Mouse (Mus musculus) kidney, postnatal 0 days (tissue): ENCODE measurements around the gene Ap1g1. TPM values are rescaled to one million over a fixed set of nuclear protein-coding genes. Genes with fewer than 3 reads are reported as not detected.

ENCODE experiments used
- ATAC-seq: fragments of 200-750 bp; cut with Nextera tagmentation; replicated peaks from 2 replicates; pipeline ENCODE4 v1.8.0; 2017; ENCODE audit warnings: low read depth, moderate number of reproducible peaks, moderate TSS enrichment, moderate library complexity; ENCODE audit not compliant: low FRiP score
- DNase-seq: peaks from one replicate; pipeline ENCODE4 v3.0.0-alpha.2; 2016; ENCODE audit warnings: low spot score
- H3K27ac ChIP-seq: fragments of 300-500 bp; sonication (generic); 2 replicates; pipeline ENCODE4 v1.5.1; 2014; ENCODE audit warnings: mild to moderate bottlenecking
- H3K27me3 ChIP-seq: fragments of 300-500 bp; sonication (generic); 2 replicates; pipeline ENCODE4 v1.6.1; 2014; ENCODE audit warnings: low read length, mixed read lengths; ENCODE audit not compliant: insufficient read depth
- H3K36me3 ChIP-seq: fragments of 300-500 bp; sonication (generic); 2 replicates; pipeline ENCODE4 v1.6.1; 2014; ENCODE audit warnings: low read length, mixed read lengths; ENCODE audit not compliant: insufficient read depth
- H3K4me1 ChIP-seq: fragments of 300-500 bp; sonication (generic); replicated peaks from 2 replicates; pipeline ENCODE4 v1.6.1; 2014; ENCODE audit warnings: antibody characterized with exemption, low read length, mixed read lengths; ENCODE audit not compliant: insufficient read depth
- H3K4me2 ChIP-seq: fragments of 300-500 bp; sonication (generic); 2 replicates; pipeline ENCODE4 v1.6.1; 2014; ENCODE audit warnings: mild to moderate bottlenecking, low read length, moderate library complexity, mixed read lengths
- H3K4me3 ChIP-seq: fragments of 300-500 bp; sonication (generic); replicated peaks from 2 replicates; pipeline ENCODE4 v1.5.1; 2014; ENCODE audit warnings: low read depth, low read length
- H3K9ac ChIP-seq: fragments of 300-500 bp; sonication (generic); 2 replicates; pipeline ENCODE4 v1.6.1; 2014; ENCODE audit warnings: low read depth, low read length
- H3K9me3 ChIP-seq: fragments of 300-500 bp; sonication (generic); replicated peaks from 2 replicates; pipeline ENCODE4 v1.6.1; 2016; ENCODE audit warnings: low read length, inconsistent platforms, mixed read lengths
- CTCF ChIP-seq: IDR thresholded peaks from 2 replicates; pipeline ENCODE4 v1.5.1; 2016; ENCODE audit warnings: antibody characterized with exemption, low read depth, mild to moderate bottlenecking, moderate library complexity
- WGBS: fragments of 180-500 bp; shearing (Covaris S2); extraction: QIAGEN DNeasy Blood & Tissue Kit; methylation state at CpG from one replicate; pipeline ENCODE4 v1.1.7; 2014; 5-methylcytosine and 5-hydroxymethylcytosine counted together
- polyA plus RNA-seq: library from polyadenylated mRNA; unstranded; fragments of >200 nt; fragmentation: Nextera tagmentation; extraction: Ambion mirVana; gene quantifications from 2 replicates; pipeline ENCODE4 v1.2.1, GENCODE M21; 2015

Gene Ap1g1
- polyA plus RNA-seq, 1 experiment from 2014 or later = 36.0 TPM

DNA sequence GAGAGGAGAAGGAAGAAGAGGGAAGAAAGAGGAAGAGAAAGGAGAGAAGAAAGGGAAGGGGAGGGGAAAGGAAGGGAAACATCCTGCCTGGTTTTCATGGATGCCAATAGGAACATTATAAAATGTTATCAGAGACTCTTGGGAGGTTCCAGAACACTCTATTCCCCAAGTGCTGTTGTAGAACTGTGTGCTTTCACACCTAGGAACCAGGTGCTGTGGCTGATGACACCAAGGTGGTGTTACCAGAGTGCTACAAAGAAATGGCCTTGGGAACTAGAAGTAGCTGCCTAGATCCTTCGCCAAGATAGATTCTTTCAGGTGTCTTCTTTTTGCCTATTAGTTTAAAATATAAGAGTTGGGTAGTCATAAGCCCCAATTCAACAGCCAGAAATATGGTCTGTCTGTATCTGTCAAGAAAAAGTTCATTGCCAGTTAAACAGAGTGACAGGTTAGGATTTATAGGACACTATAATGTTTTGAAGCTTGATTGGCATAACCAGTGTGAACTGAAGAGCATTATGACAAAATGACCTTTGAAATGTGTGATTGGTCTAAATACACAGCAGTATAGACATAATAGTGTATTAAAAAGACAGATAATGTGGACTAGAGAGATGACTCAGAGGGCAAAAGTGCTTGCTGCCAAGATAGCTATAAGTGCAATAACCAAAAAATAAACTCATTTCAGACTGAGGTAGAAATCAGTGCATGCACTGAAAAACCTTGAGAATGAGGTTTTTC lies 126.7 kb downstream of the Ap1g1 start:
- Histone ChIP-seq H3K4me3 (no peak overlapping the region), H3K4me2 (no peak overlapping the region), H3K27ac (no peak overlapping the region), H3K27me3 (no peaks in the 10 kb centered on the region), H3K9me3 (no peaks in the 10 kb centered on the region), H3K9ac (no peak overlapping the region), H3K4me1 (no peaks in the 10 kb centered on the region), H3K36me3 (peaks cover 9% of the 10 kb centered on the region)
- DNase-seq (no peak), ATAC-seq (no peak)
- TF ChIP-seq CTCF = no peak
- WGBS = 92% methylated on average over 1 of the region's 1 CpGs

DNA sequence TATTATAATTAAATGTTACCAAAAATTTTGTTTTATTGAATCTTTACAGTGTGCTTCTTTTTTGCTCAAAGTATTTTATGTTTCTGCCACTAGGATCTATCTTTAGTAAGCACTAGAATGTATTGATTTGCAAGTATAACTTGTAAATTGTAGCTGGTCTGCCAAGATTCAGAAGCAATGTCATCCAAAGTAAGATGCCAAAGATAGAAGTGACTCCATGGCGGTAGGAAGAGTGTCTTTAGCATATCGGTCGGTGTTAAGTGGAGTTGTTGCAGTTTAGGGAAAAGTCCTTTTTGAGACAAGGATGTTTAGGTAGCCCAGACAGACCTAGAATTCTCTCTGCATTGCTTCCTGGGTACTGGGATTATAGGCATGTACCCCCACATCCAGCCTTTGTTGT lies 128.6 kb downstream of the Ap1g1 start:
- 98% methylated on average over 3 of the region's 3 CpGs for WGBS
- ATAC-seq = no peak
- H3K27me3 ChIP-seq = no peaks in the 10 kb centered on the region
- H3K27ac ChIP-seq = no peak overlapping the region
- no peaks in the 10 kb centered on the region for H3K9me3 ChIP-seq
- H3K9ac ChIP-seq = no peak overlapping the region
- DNase-seq = no peak
- no peak overlapping the region for H3K4me3 ChIP-seq
- H3K36me3 ChIP-seq = peaks cover 13% of the 10 kb centered on the region
- no peak for TF ChIP-seq CTCF
- no peak overlapping the region for H3K4me2 ChIP-seq
- no peaks in the 10 kb centered on the region for H3K4me1 ChIP-seq

GRCm38 (mm10) chr8:109907376-109907775 lies 129.0 kb downstream of the Ap1g1 start:
- no peaks in the 10 kb centered on the region for H3K9me3 ChIP-seq
- DNase-seq = no peak
- no peak overlapping the region for H3K4me2 ChIP-seq
- 93% methylated on average over 4 of the region's 4 CpGs for WGBS
- H3K4me1 ChIP-seq = no peaks in the 10 kb centered on the region
- H3K36me3 ChIP-seq = peaks cover 18% of the 10 kb centered on the region
- no peaks in the 10 kb centered on the region for H3K27me3 ChIP-seq
- TF ChIP-seq CTCF = no peak
- no peak overlapping the region for H3K4me3 ChIP-seq
- no peak for ATAC-seq
- H3K9ac ChIP-seq = no peak overlapping the region
- H3K27ac ChIP-seq = no peak overlapping the region

Other genes starting within 250 kb of the Ap1g1 start
- 15.3 and 16.4 TPM in 2 replicates for gene Dhx38, start 212.7 kb upstream of the Ap1g1 start, polyA plus RNA-seq
- 28.8 and 30.2 TPM in 2 replicates for gene Txnl4b, start 212.7 kb upstream of the Ap1g1 start, polyA plus RNA-seq
- 7.8 and 8.5 TPM in 2 replicates for gene Hp, start 199.4 kb upstream of the Ap1g1 start, polyA plus RNA-seq
- 30.6 and 34.2 TPM in 2 replicates for gene Dhodh, start 169.9 kb upstream of the Ap1g1 start, polyA plus RNA-seq
- gene Pkd1l3, start 164.0 kb upstream of the Ap1g1 start, polyA plus RNA-seq = not detected in 2 replicates
- gene Ist1, start 85.3 kb upstream of the Ap1g1 start, polyA plus RNA-seq = 123 and 134 TPM in 2 replicates
- 21.9 and 22.2 TPM in 2 replicates for gene Zfp821, start 73.0 kb upstream of the Ap1g1 start, polyA plus RNA-seq
- 4.5 and 4.8 TPM in 2 replicates for gene Atxn1l, start 40.8 kb upstream of the Ap1g1 start, polyA plus RNA-seq
- 1.6 and 1.8 TPM in 2 replicates for gene Phlpp2, start 90.0 kb downstream of the Ap1g1 start, polyA plus RNA-seq
- 8.2 and 8.4 TPM in 2 replicates for gene Marveld3, start 183.6 kb downstream of the Ap1g1 start, polyA plus RNA-seq
- not detected in 2 replicates for gene Tat, start 211.9 kb downstream of the Ap1g1 start, polyA plus RNA-seq